Mouse (Mus musculus) liver, embryonic 13.5 days (tissue): ENCODE measurements around the gene Sema5b. TPM values are rescaled to one million over a fixed set of nuclear protein-coding genes. Genes with fewer than 3 reads are reported as not detected.

Source experiments
- ATAC-seq: fragments of 200-750 bp; cut with Nextera tagmentation; 2 replicates; pipeline ENCODE4 v1.8.0; 2017; ENCODE audit warnings: low read depth, mild to moderate bottlenecking, moderate number of reproducible peaks, moderate library complexity
- DNase-seq: peaks from one replicate; pipeline ENCODE4 v3.0.0; 2022
- H3K27ac ChIP-seq: fragments of 300-500 bp; sonication (generic); 2 replicates; pipeline ENCODE4 v1.5.1; 2015; ENCODE audit warnings: moderate library complexity, mild to moderate bottlenecking, inconsistent platforms
- H3K27me3 ChIP-seq: fragments of 300-500 bp; sonication (generic); 2 replicates; pipeline ENCODE4 v1.6.1; 2015; ENCODE audit warnings: mild to moderate bottlenecking, inconsistent platforms
- H3K36me3 ChIP-seq: fragments of 300-500 bp; sonication (generic); 2 replicates; pipeline ENCODE4 v1.6.1; 2015; ENCODE audit warnings: mild to moderate bottlenecking, inconsistent platforms
- H3K4me1 ChIP-seq: fragments of 300-500 bp; sonication (generic); replicated peaks from 2 replicates; pipeline ENCODE4 v1.6.1; 2015; ENCODE audit warnings: inconsistent platforms
- H3K4me2 ChIP-seq: fragments of 300-500 bp; sonication (generic); 2 replicates; pipeline ENCODE4 v1.6.1; 2015; ENCODE audit warnings: inconsistent platforms, mild to moderate bottlenecking, moderate library complexity
- H3K4me3 ChIP-seq: fragments of 300-500 bp; sonication (generic); replicated peaks from 2 replicates; pipeline ENCODE4 v1.5.1; 2015; ENCODE audit warnings: mild to moderate bottlenecking, inconsistent platforms
- H3K9ac ChIP-seq: fragments of 300-500 bp; sonication (generic); 2 replicates; pipeline ENCODE4 v1.6.1; 2015; ENCODE audit warnings: mild to moderate bottlenecking, inconsistent platforms
- H3K9me3 ChIP-seq: fragments of 300-500 bp; sonication (generic); replicated peaks from 2 replicates; pipeline ENCODE4 v1.6.1; 2016; ENCODE audit warnings: inconsistent platforms
- WGBS: fragments of 180-500 bp; shearing (Covaris S2); methylation state at CpG from one replicate; pipeline ENCODE4 v1.1.7; 2015; ENCODE audit not compliant: insufficient replicate concordance; 5-methylcytosine and 5-hydroxymethylcytosine counted together
- polyA plus RNA-seq: library from polyadenylated mRNA; unstranded; fragments of >200 nt; fragmentation: Nextera tagmentation; extraction: Ambion mirVana; gene quantifications from 2 replicates; pipeline ENCODE4 v1.2.1, GENCODE M21; 2015

Gene Sema5b
- polyA plus RNA-seq, 1 experiment from 2014 or later, result 0.14 TPM

GRCm38 (mm10) chr16:35519245-35519644 lies 21.7 kb upstream of the Sema5b start:
- DNase-seq, result no peak
- ATAC-seq, result no peak
- H3K27me3 ChIP-seq, result peaks cover 12% of the 10 kb centered on the region; the same call in 1 of the 2 replicates
- no peak overlapping the region for H3K27ac ChIP-seq
- H3K9ac ChIP-seq, result no peak overlapping the region
- H3K9me3 ChIP-seq, result no peaks in the 10 kb centered on the region
- H3K4me2 ChIP-seq, result no peak overlapping the region
- no peaks in the 10 kb centered on the region for H3K36me3 ChIP-seq
- H3K4me3 ChIP-seq, result no peak overlapping the region
- 41% methylated on average over 7 of the region's 7 CpGs for WGBS
- H3K4me1 ChIP-seq, result no peaks in the 10 kb centered on the region

- no peaks in the 10 kb centered on the region for H3K9me3 ChIP-seq
- no peaks in the 10 kb centered on the region for H3K4me1 ChIP-seq
- WGBS, result 54% methylated on average over 4 of the region's 4 CpGs
- H3K27me3 ChIP-seq, result peaks cover 4% of the 10 kb centered on the region; the same call in 1 of the 2 replicates
- DNase-seq (no peak), ATAC-seq (no peak)
- no peak overlapping the region for H3K27ac ChIP-seq
- no peak overlapping the region for H3K4me2 ChIP-seq
- H3K9ac ChIP-seq, result no peak overlapping the region
- no peak overlapping the region for H3K4me3 ChIP-seq
- H3K36me3 ChIP-seq, result no peaks in the 10 kb centered on the region
Measured at GRCm38 (mm10) chr16:35524200-35524599, 16.7 kb upstream of the Sema5b start.

GRCm38 (mm10) chr16:35534630-35535029 lies 6.3 kb upstream of the Sema5b start:
- Histone ChIP-seq H3K4me2 (no peak overlapping the region), H3K9me3 (no peaks in the 10 kb centered on the region), H3K4me3 (no peak overlapping the region), H3K9ac (no peak overlapping the region), H3K4me1 (no peaks in the 10 kb centered on the region), H3K27me3 (peaks cover 31% of the 10 kb centered on the region), H3K27ac (no peak overlapping the region), H3K36me3 (no peaks in the 10 kb centered on the region)
- WGBS, result 50% methylated on average over 3 of the region's 3 CpGs
- no peak for ATAC-seq
- no peak for DNase-seq

- Histone ChIP-seq H3K4me2 (no peak overlapping the region), H3K9me3 (no peaks in the 10 kb centered on the region), H3K4me1 (0 out of 2 replicates have a peak, but pooled peaks cover 4% of the 10 kb centered on the region), H3K36me3 (no peaks in the 10 kb centered on the region), H3K9ac (no peak overlapping the region), H3K27me3 (peaks cover 62% of the 10 kb centered on the region), H3K27ac (no peak overlapping the region), H3K4me3 (no peak overlapping the region)
- WGBS, result 42% methylated on average over 8 of the region's 8 CpGs
- no peak for DNase-seq
- no peak for ATAC-seq
Measured at GRCm38 (mm10) chr16:35537651-35538050, 3.3 kb upstream of the Sema5b start.

GRCm38 (mm10) chr16:35539041-35539440 lies 1.9 kb upstream of the Sema5b start:
- ATAC-seq (no peak), DNase-seq (no peak)
- Histone ChIP-seq H3K36me3 (no peaks in the 10 kb centered on the region), H3K9me3 (no peaks in the 10 kb centered on the region), H3K4me3 (no peak overlapping the region), H3K4me2 (no peak overlapping the region), H3K27ac (no peak overlapping the region), H3K27me3 (peaks cover 75% of the 10 kb centered on the region), H3K4me1 (0 out of 2 replicates have a peak, but pooled peaks cover 4% of the 10 kb centered on the region), H3K9ac (no peak overlapping the region)
- WGBS, result 33% methylated on average over 10 of the region's 10 CpGs

GRCm38 (mm10) chr16:35540333-35541116 lies 420 bp upstream of the Sema5b start:
- Histone ChIP-seq H3K27ac (no peak overlapping the region), H3K9me3 (no peaks in the 10 kb centered on the region), H3K36me3 (no peaks in the 10 kb centered on the region), H3K4me3 (peak overlapping the region; percentile 46), H3K27me3 (peaks cover 82% of the 10 kb centered on the region), H3K9ac (no peak overlapping the region), H3K4me1 (0 out of 2 replicates have a peak, but pooled peaks cover 4% of the 10 kb centered on the region), H3K4me2 (peak overlapping the region; percentile 64)
- 3% methylated on average over 23 of the region's 23 CpGs for WGBS
- DNase-seq (no peak), ATAC-seq (no peak)

- Histone ChIP-seq H3K36me3 (no peaks in the 10 kb centered on the region), H3K4me2 (peak overlapping the region; percentile 64), H3K27ac (no peak overlapping the region), H3K27me3 (peaks cover 81% of the 10 kb centered on the region), H3K9me3 (no peaks in the 10 kb centered on the region), H3K9ac (no peak overlapping the region), H3K4me1 (0 out of 2 replicates have a peak, but pooled peaks cover 4% of the 10 kb centered on the region), H3K4me3 (peak overlapping the region; percentile 46)
- ATAC-seq (no peak), DNase-seq (no peak)
- 4% methylated on average over 52 of the region's 54 CpGs for WGBS
Measured at GRCm38 (mm10) chr16:35541661-35542420, 896 bp downstream of the Sema5b start.

- WGBS, result 2% methylated on average over 25 of the region's 27 CpGs
- H3K4me2 ChIP-seq, result peak overlapping the region; percentile 64
- H3K27me3 ChIP-seq, result peaks cover 75% of the 10 kb centered on the region
- H3K4me3 ChIP-seq, result peak overlapping the region; percentile 46; the same call in 1 of the 2 replicates
- H3K9ac ChIP-seq, result no peak overlapping the region
- H3K4me1 ChIP-seq, result 0 out of 2 replicates have a peak, but pooled peaks cover 4% of the 10 kb centered on the region
- ATAC-seq (no peak), DNase-seq (no peak)
- no peak overlapping the region for H3K27ac ChIP-seq
- no peaks in the 10 kb centered on the region for H3K36me3 ChIP-seq
- no peaks in the 10 kb centered on the region for H3K9me3 ChIP-seq
Measured at GRCm38 (mm10) chr16:35542421-35542780, 1.5 kb downstream of the Sema5b start.

- Histone ChIP-seq H3K36me3 (no peaks in the 10 kb centered on the region), H3K27ac (no peak overlapping the region), H3K4me3 (no peak overlapping the region), H3K4me2 (no peak overlapping the region), H3K9ac (no peak overlapping the region), H3K27me3 (peaks cover 42% of the 10 kb centered on the region), H3K9me3 (no peaks in the 10 kb centered on the region), H3K4me1 (0 out of 2 replicates have a peak, but pooled peaks cover 4% of the 10 kb centered on the region)
- WGBS, result 46% methylated on average over 4 of the region's 4 CpGs
- DNase-seq (no peak), ATAC-seq (no peak)
Measured at GRCm38 (mm10) chr16:35545723-35546122, 4.8 kb downstream of the Sema5b start.

GRCm38 (mm10) chr16:35547966-35548365 lies 7.0 kb downstream of the Sema5b start:
- Histone ChIP-seq H3K4me2 (no peak overlapping the region), H3K27ac (no peak overlapping the region), H3K4me3 (no peak overlapping the region), H3K4me1 (no peaks in the 10 kb centered on the region), H3K36me3 (no peaks in the 10 kb centered on the region), H3K9ac (no peak overlapping the region), H3K27me3 (peaks cover 20% of the 10 kb centered on the region), H3K9me3 (no peaks in the 10 kb centered on the region)
- no peak for ATAC-seq
- DNase-seq, result no peak

GRCm38 (mm10) chr16:35549354-35549753 lies 8.4 kb downstream of the Sema5b start:
- no peak for ATAC-seq
- Histone ChIP-seq H3K36me3 (no peaks in the 10 kb centered on the region), H3K4me3 (no peak overlapping the region), H3K9me3 (no peaks in the 10 kb centered on the region), H3K9ac (no peak overlapping the region), H3K27me3 (peaks cover 7% of the 10 kb centered on the region; the same call in 1 of the 2 replicates), H3K4me2 (no peak overlapping the region), H3K27ac (no peak overlapping the region), H3K4me1 (no peaks in the 10 kb centered on the region)
- WGBS, result 70% methylated on average over 2 of the region's 2 CpGs
- DNase-seq, result no peak
